Mouse (Mus musculus): Measurements from ENCODE around the gene Magi2.
A peak's percentile ranks its signal among the peaks of the same experiment; 100 is the strongest.

GRCm38 (mm10) chr5:19226144-19226865 is 531 bp upstream of the Magi2 start:
- 0 out of 2 replicates have a peak, but pooled peaks have one; percentile 23 for TF ChIP-seq POLR2A (IDR thresholded peaks at IDR 0.05; ENCODE audit: extremely low read depth, insufficient read depth, low read length)
- TF ChIP-seq CTCF (IDR thresholded peaks at IDR 0.05; ENCODE audit: extremely low read depth, insufficient read depth, low read length) = no peak
